Mouse (Mus musculus): ENCODE data around the gene Brinp3. TPM values are rescaled to one million over a fixed set of nuclear protein-coding genes. Genes with fewer than 3 reads are reported as not detected.

The Brinp3 gene
- total RNA-seq, 2 experiments from 2014 or later, result not detected

GRCm38 (mm10) chr1:146844087-146844486 is 349.5 kb downstream of the Brinp3 start:
- Histone ChIP-seq H3K4me3 (no peak overlapping the region), H3K27ac (no peak overlapping the region)
- intact Hi-C loops (cut with DNase I), result no loop called here
- TF ChIP-seq CTCF (IDR thresholded peaks at IDR 0.05), result no peak
- DNase-seq, result no peak

- Histone ChIP-seq H3K27ac (no peak overlapping the region), H3K4me3 (no peak overlapping the region)
- no peak for TF ChIP-seq CTCF (IDR thresholded peaks at IDR 0.05)
- intact Hi-C loops (cut with DNase I), result no loop called here
- DNase-seq, result no peak
Measured at GRCm38 (mm10) chr1:146848892-146849291, 354.3 kb downstream of the Brinp3 start.

GRCm38 (mm10) chr1:146850147-146850546 is 355.6 kb downstream of the Brinp3 start:
- no peak overlapping the region for H3K27ac ChIP-seq
- H3K4me3 ChIP-seq, result no peak overlapping the region
- no peak for DNase-seq
- intact Hi-C loops (cut with DNase I), result no loop called here
- no peak for TF ChIP-seq CTCF (IDR thresholded peaks at IDR 0.05)

GRCm38 (mm10) chr1:146898636-146899035 is 404.1 kb downstream of the Brinp3 start:
- no peak for DNase-seq
- H3K4me3 ChIP-seq, result no peak overlapping the region
- intact Hi-C loops (cut with DNase I), result no loop called here
- H3K27ac ChIP-seq, result no peak overlapping the region
- TF ChIP-seq CTCF (IDR thresholded peaks at IDR 0.05), result no peak

GRCm38 (mm10) chr1:146901691-146902090 is 407.1 kb downstream of the Brinp3 start:
- no peak overlapping the region for H3K27ac ChIP-seq
- DNase-seq, result no peak
- H3K4me3 ChIP-seq, result no peak overlapping the region
- no peak for TF ChIP-seq CTCF (IDR thresholded peaks at IDR 0.05)
- intact Hi-C loops (cut with DNase I), result no loop called here

- no peak for TF ChIP-seq CTCF (IDR thresholded peaks at IDR 0.05)
- Histone ChIP-seq H3K4me3 (no peak overlapping the region), H3K27ac (no peak overlapping the region)
- intact Hi-C loops (cut with DNase I), result no loop called here
- DNase-seq, result no peak
Measured at GRCm38 (mm10) chr1:146939463-146940389, 445.2 kb downstream of the Brinp3 start.

Measured in gastrocnemius, adult 2 months (tissue).